Mouse (Mus musculus) E14TG2a.4 (cell line): ENCODE measurements at regions not wholly inside any gene's neighbourhood (a gene's known extent, or its start where the extent isn't known, plus 50 kb on each side); places are given as distances from the start of the nearest gene placed in this dataset.
A peak's percentile ranks its signal among the peaks of the same experiment; 100 is the strongest.

Experiments used
- H3K27me3 ChIP-seq: 2 replicates; pipeline ENCODE4 v1.6.1; 2014; ENCODE audit warnings: low read length, control low read depth; ENCODE audit not compliant: insufficient read depth
- H3K36me3 ChIP-seq: 2 replicates; pipeline ENCODE4 v1.6.1; 2014; ENCODE audit warnings: low read length, control low read depth; ENCODE audit not compliant: insufficient read depth
- H3K4me1 ChIP-seq: replicated peaks from 2 replicates; pipeline ENCODE4 v1.6.1; 2014; ENCODE audit warnings: low read depth, low read length, control low read depth
- H3K4me3 ChIP-seq: replicated peaks from 2 replicates; pipeline ENCODE4 v1.5.1; 2014; ENCODE audit warnings: mild to moderate bottlenecking, low read length
- H3K9me3 ChIP-seq: 2 replicates; pipeline ENCODE4 v1.6.1; 2014; ENCODE audit warnings: low read length, control low read depth
- CTCF ChIP-seq: conservative IDR thresholded peaks from 2 replicates; pipeline ENCODE4 v1.5.1; 2014; ENCODE audit warnings: low read length
- NANOG ChIP-seq: IDR thresholded peaks from 2 replicates; pipeline ENCODE4 v1.6.1; 2014; ENCODE audit warnings: borderline replicate concordance, low read length, mixed read lengths
- POU5F1 ChIP-seq: IDR thresholded peaks from 2 replicates; pipeline ENCODE4 v1.6.1; 2014; ENCODE audit warnings: low read length, borderline replicate concordance

DNA sequence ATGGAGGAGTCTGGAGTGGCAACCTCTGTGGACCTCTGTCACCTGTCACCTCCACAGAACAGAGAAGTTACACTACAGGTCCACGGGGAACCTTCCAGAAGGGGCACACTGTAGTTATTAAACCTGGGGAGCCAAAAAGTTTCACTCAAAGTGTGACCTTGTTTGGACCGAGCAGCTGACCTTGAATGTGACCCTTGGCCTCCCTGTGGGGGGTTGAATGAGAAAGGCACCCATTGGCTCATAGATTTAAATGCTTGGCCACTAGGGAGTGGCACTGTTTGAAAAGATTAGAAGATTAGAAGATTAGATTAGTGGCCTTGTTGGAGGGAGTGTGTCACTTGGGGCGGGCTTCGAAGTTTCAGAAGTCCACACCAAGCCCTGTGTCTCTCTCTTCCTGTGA is 160.3 kb upstream of the Igsf21 start:
- H3K4me1 ChIP-seq: peaks cover 80% of the 10 kb centered on the region
- peaks cover 17% of the 10 kb centered on the region for H3K9me3 ChIP-seq
- H3K27me3 ChIP-seq: no peaks in the 10 kb centered on the region
- H3K4me3 ChIP-seq: peak overlapping the region; percentile 73
- TF ChIP-seq CTCF (no peak), POU5F1 (no peak), NANOG (no peak)
- H3K36me3 ChIP-seq: no peaks in the 10 kb centered on the region

DNA sequence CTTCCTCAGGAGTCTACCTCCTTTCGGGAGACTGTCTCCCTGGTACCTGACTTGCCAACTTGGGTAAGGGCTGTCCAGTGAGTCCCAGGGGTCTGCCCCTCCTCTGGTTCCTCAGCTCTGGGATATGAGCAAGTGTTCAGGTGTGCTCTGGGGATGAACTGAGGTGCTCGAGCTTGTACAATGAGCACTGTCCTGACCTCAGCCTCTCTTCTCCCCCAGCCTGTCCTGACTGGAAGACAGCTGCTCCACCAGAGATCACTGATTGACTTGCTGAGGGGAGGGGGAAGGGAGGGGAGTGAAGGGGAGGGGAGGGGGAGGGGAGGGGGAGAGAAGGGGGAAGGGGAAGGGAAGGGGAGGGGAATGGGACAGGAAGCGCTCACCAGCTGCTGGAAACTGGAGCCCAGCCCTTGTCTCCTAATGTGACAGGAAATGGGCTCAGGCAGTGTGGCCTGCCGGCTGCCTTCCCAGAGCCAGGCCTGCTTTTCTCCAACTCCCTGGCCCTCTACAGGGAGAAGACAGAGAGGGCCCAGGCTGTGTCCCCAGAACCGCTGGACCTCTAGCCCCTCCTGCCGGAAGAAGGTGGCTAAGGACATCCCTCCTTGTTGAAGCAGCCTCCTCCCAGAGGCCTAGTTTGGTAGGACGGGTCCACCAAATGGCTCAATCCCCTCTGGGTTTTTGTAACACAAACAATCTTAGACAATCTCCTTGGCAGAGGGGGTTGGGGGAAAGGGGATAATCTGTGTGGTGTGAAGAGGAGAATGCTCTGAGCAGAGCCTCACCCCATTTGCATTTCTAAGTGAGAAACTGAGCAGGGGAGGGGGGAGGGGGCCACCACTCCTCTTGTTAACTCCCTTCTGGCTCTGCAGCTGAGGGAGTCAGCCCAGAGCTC is 159.7 kb upstream of the Igsf21 start:
- no peaks in the 10 kb centered on the region for H3K27me3 ChIP-seq

DNA sequence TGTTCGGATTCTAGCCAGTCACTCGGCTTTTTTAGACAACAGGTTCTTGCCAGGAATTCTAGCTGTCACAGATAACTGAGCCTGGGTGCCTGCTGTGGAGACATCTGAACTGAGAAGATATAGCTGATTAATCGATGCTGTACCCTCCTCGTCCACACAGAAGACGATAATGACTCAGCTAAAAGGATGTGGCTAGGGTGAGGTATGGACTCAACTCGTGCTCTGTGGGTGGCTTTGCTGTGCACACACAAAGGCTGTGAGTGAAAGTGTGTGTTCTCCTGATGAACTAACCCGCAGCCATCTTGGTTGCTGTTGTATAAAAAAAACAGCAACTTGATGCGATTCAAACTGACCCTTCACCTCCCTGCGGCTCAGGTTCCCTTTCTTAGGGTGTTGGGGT is 158.8 kb upstream of the Igsf21 start:
- TF ChIP-seq CTCF: no peak
- no peak for TF ChIP-seq POU5F1
- no peak for TF ChIP-seq NANOG
- H3K4me3 ChIP-seq: peak overlapping the region; percentile 55
- H3K9me3 ChIP-seq: peaks cover 17% of the 10 kb centered on the region
- H3K4me1 ChIP-seq: peaks cover 89% of the 10 kb centered on the region
- no peaks in the 10 kb centered on the region for H3K27me3 ChIP-seq
- no peaks in the 10 kb centered on the region for H3K36me3 ChIP-seq

More for the DNA sequence above, 159.7 kb upstream of the Igsf21 start:
- no peaks in the 10 kb centered on the region for H3K36me3 ChIP-seq
- peaks cover 87% of the 10 kb centered on the region for H3K4me1 ChIP-seq
- peaks cover 17% of the 10 kb centered on the region for H3K9me3 ChIP-seq
- peak overlapping the region; percentile 73 for H3K4me3 ChIP-seq
- no peak for TF ChIP-seq POU5F1
- TF ChIP-seq CTCF: peak; percentile 40

DNA sequence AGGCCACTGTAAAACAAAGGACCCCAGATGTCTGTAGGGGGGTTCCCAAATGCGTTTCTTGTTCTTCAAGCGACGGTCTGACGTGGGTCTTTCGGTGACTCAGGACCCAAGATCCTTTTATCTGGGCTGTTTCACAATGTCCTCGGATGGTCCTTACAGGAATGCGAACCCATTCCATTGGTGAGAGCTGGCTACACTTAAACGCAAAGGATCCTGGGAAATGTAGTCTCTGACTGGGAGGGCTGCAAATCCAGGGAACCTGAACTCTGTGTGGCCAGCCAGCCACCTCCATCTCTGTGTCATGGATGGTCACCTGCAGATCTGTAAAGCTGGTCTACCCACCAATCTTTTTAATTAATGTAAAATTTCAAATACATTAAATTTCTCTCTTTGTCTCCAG is 156.5 kb upstream of the Igsf21 start:
- no peak for TF ChIP-seq CTCF
- no peak for TF ChIP-seq NANOG
- TF ChIP-seq POU5F1: no peak
- no peaks in the 10 kb centered on the region for H3K36me3 ChIP-seq
- H3K4me3 ChIP-seq: peak overlapping the region; percentile 77
- H3K4me1 ChIP-seq: peaks cover 74% of the 10 kb centered on the region
- H3K27me3 ChIP-seq: no peaks in the 10 kb centered on the region
- peaks cover 7% of the 10 kb centered on the region for H3K9me3 ChIP-seq

DNA sequence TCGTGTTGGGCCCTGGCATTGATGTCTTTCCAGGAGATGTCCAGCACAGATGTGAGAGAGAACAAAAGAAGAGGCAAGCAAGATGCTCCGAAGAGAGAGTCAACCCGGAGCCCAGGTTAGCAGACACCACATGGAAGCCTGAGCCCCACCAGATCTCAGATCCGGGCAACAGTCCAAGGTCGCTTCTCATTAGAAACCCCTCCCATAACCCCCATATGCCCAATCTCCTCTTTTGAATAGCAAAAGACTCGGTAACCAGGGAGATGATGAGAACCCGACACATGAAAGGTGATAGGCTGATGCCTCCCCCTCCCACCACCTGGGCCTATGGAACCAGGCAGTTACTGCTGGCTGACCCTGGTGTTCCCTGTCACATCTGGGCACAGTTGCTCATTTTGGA is 155.7 kb upstream of the Igsf21 start:
- no peaks in the 10 kb centered on the region for H3K27me3 ChIP-seq

DNA sequence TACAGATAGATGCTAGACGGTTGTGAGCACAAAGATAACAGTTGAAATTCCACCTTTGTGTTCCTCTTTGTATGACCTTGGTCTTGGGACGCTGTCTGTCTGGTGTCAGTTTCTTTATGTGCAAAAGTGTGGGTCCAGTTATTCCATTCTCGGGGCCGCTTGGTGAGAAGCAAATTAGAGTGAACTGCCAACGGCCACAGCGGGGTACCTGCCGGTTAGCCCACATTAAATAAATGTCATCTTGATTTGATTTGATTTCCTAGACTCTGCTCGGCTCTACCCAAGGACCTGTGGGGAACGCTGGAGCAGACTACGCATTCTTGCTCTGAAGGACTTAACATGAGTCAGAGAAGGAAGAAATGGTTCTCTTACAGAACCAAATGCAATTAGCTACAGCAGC is 155.0 kb upstream of the Igsf21 start:
- Histone ChIP-seq H3K4me3 (peak overlapping the region; percentile 77), H3K9me3 (no peaks in the 10 kb centered on the region), H3K36me3 (no peaks in the 10 kb centered on the region), H3K4me1 (peaks cover 60% of the 10 kb centered on the region), H3K27me3 (no peaks in the 10 kb centered on the region)
- TF ChIP-seq NANOG (no peak), POU5F1 (no peak), CTCF (no peak)

More for the DNA sequence above, 155.7 kb upstream of the Igsf21 start:
- Histone ChIP-seq H3K36me3 (no peaks in the 10 kb centered on the region), H3K9me3 (no peaks in the 10 kb centered on the region), H3K4me1 (peaks cover 66% of the 10 kb centered on the region), H3K4me3 (peak overlapping the region; percentile 77)
- TF ChIP-seq POU5F1: no peak
- TF ChIP-seq CTCF: no peak
- no peak for TF ChIP-seq NANOG

DNA sequence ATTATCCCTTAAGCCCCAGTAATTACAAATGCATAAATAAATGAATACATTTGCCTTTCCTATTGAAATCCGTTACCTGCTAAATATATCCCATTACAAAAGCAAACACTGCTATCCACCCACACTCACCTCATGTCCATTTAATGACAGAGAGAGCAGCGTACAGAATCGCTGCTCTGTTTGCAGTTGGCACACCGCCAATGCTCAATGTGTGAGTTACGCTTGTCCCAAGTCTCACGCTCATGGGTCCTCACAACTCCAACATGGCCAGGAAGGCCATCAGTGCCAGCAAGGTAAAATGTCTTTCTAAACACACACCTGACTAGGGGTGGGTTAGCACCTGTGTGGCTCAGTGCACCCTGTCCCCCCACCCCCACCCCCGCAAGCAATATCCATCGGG is 150.0 kb upstream of the Igsf21 start:
- Histone ChIP-seq H3K27me3 (no peaks in the 10 kb centered on the region), H3K4me3 (no peak overlapping the region), H3K4me1 (peaks cover 12% of the 10 kb centered on the region), H3K36me3 (no peaks in the 10 kb centered on the region), H3K9me3 (no peaks in the 10 kb centered on the region)
- TF ChIP-seq NANOG (no peak), POU5F1 (no peak), CTCF (no peak)

DNA sequence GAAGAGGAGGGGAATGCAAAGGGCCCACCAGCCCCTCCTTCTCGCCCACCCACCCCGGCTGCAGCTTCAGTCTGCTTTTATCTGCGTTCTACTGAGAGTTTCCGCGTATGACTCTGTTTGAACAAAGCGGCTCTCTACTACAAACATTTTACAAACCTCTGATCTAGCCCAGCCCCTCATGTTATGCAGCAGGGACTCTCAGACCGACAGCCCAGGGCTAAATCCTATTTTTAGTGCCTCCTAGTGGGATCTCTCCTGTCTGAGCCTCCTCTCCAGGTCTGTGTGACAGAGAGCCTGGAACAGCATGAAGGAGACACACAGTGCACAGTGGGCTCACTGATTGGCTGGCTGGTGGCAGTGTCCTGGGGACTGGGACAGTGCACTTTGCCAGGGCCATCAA is 145.7 kb upstream of the Igsf21 start:
- Histone ChIP-seq H3K9me3 (no peaks in the 10 kb centered on the region), H3K4me1 (peaks cover 15% of the 10 kb centered on the region), H3K36me3 (no peaks in the 10 kb centered on the region), H3K4me3 (no peak overlapping the region), H3K27me3 (no peaks in the 10 kb centered on the region)
- no peak for TF ChIP-seq CTCF
- TF ChIP-seq POU5F1: no peak
- TF ChIP-seq NANOG: no peak
